In genomic region chr10:93281092-93281491, GRCm38 (mm10) we compare ENCODE assay signal across 14 mouse cellular contexts. TPM values are rescaled to one million over a fixed set of nuclear protein-coding genes. Genes with fewer than 3 reads are reported as not detected.
DNase-seq lines count a peak whose midpoint lies in the region; ATAC-seq and TF ChIP-seq lines count a peak whose summit lies in the region.
"Had no signal": no experiment of that assay in that cellular context is flagged by ENCODE, and none has a peak within 500 bp of the region (broad histone marks: within the 10 kb centered on the region; RNA-seq: fewer than 3 reads in every experiment).

No protein-coding gene starts in this region.

- H3K4me3 ChIP-seq in gastrocnemius, adult 2 months, result no peak overlapping the region
- no peak overlapping the region for H3K4me3 ChIP-seq in heart, embryonic 15.5 days
- no peak overlapping the region for H3K4me3 ChIP-seq in left cerebral cortex, adult 2 months
- no peak overlapping the region for H3K4me3 ChIP-seq in midbrain, embryonic 13.5 days (replicated peaks)
- H3K4me3 ChIP-seq: limb, embryonic 15.5 days; liver, embryonic 15.5 days; midbrain, embryonic 12.5 days; neural tube, embryonic 12.5 days had no signal

- no peak for DNase-seq in gastrocnemius, adult 2 months
- no peak for DNase-seq in gastrocnemius, adult 8-10 months (ENCODE audit: low spot score in 2 of 2)
- no peak for DNase-seq in heart, adult 11 months
- DNase-seq in left cerebral cortex, adult 2 months (ENCODE audit: extremely low spot score in 1 of 2, low spot score in 2 of 2), result no peak
- no peak for DNase-seq in left cerebral cortex, postnatal 10 days (ENCODE audit: extremely low spot score in 1 of 2, low spot score in 2 of 2)
- DNase-seq: embryo, embryonic 11 days; gastrocnemius, postnatal 25 days had no signal

- H3K27ac ChIP-seq in gastrocnemius, adult 2 months, result peak overlapping the region; percentile 77; the same call in 1 of the 2 replicates
- peak overlapping the region; percentile 79 for H3K27ac ChIP-seq in heart, embryonic 15.5 days
- H3K27ac ChIP-seq in left cerebral cortex, adult 2 months, result peak overlapping the region; percentile 90
- H3K27ac ChIP-seq in midbrain, embryonic 13.5 days, result no peak overlapping the region
- H3K27ac ChIP-seq: limb, embryonic 15.5 days; liver, embryonic 15.5 days; midbrain, embryonic 12.5 days; neural tube, embryonic 12.5 days; stomach, postnatal 0 days had no signal

- intact Hi-C loops in gastrocnemius, adult 2 months (cut with DNase I), result loop anchor here (10.0 kb wide), 1 partner anchor 206 kb away; no protein-coding TSS in a partner anchor
- intact Hi-C loops in left cerebral cortex, adult 2 months (cut with DNase I), result no loop called here
- intact Hi-C loops in left cerebral cortex, postnatal 10 days (cut with DNase I), result no loop called here

- H3K27me3 ChIP-seq in heart, embryonic 15.5 days, result no peaks in the 10 kb centered on the region
- H3K27me3 ChIP-seq in midbrain, embryonic 13.5 days, result no peaks in the 10 kb centered on the region
- H3K27me3 ChIP-seq: limb, embryonic 15.5 days; liver, embryonic 15.5 days; neural tube, embryonic 12.5 days had no signal

- H3K9ac ChIP-seq in heart, embryonic 15.5 days, result no peak overlapping the region
- H3K9ac ChIP-seq in midbrain, embryonic 13.5 days (replicated peaks), result no peak overlapping the region
- H3K9ac ChIP-seq: limb, embryonic 15.5 days; liver, embryonic 15.5 days; midbrain, embryonic 12.5 days; neural tube, embryonic 12.5 days had no signal

- no peaks in the 10 kb centered on the region for H3K9me3 ChIP-seq in heart, embryonic 15.5 days (replicated peaks)
- H3K9me3 ChIP-seq in midbrain, embryonic 13.5 days, result no peaks in the 10 kb centered on the region
- H3K9me3 ChIP-seq: limb, embryonic 15.5 days; liver, embryonic 15.5 days; midbrain, embryonic 12.5 days; neural tube, embryonic 12.5 days had no signal

- 0 out of 2 replicates have a peak, but pooled peaks cover 8% of the 10 kb centered on the region for H3K36me3 ChIP-seq in heart, embryonic 15.5 days
- H3K36me3 ChIP-seq in midbrain, embryonic 13.5 days, result no peaks in the 10 kb centered on the region
- H3K36me3 ChIP-seq: liver, embryonic 15.5 days; midbrain, embryonic 12.5 days; neural tube, embryonic 12.5 days had no signal

- peaks cover 57% of the 10 kb centered on the region for H3K4me1 ChIP-seq in heart, embryonic 15.5 days (replicated peaks)
- H3K4me1 ChIP-seq in midbrain, embryonic 13.5 days (replicated peaks), result peaks cover 28% of the 10 kb centered on the region

- WGBS in heart, embryonic 15.5 days, result 69% methylated on average over 7 of the region's 7 CpGs
- 71% methylated on average over 7 of the region's 7 CpGs for WGBS in midbrain, embryonic 13.5 days

- TF ChIP-seq CTCF in gastrocnemius, adult 2 months (IDR thresholded peaks at IDR 0.05), result no peak
- no peak for TF ChIP-seq CTCF in left cerebral cortex, adult 2 months (IDR thresholded peaks at IDR 0.05)

- H3K4me2 ChIP-seq in heart, embryonic 15.5 days, result peak overlapping the region; percentile 20; the same call in 1 of the 2 replicates
- no peak overlapping the region for H3K4me2 ChIP-seq in midbrain, embryonic 13.5 days (replicated peaks)
- H3K4me2 ChIP-seq: limb, embryonic 15.5 days; liver, embryonic 15.5 days; midbrain, embryonic 12.5 days; neural tube, embryonic 12.5 days had no signal

- ATAC-seq in heart, embryonic 15.5 days (replicated peaks; ENCODE audit: insufficient number of reproducible peaks, insufficient read depth, low FRiP score, low read depth), result no peak
- ATAC-seq in midbrain, embryonic 13.5 days, result no peak

RNA-seq across cellular contexts. Expression of gene Elk3, which starts 29.8 kb away (rescaled TPM):
- total RNA-seq in gastrocnemius, adult 2 months (2021), result 10 to 100 TPM; 11.7 to 14.2 TPM
- total RNA-seq in gastrocnemius, adult 8-10 months (2022), result 10 to 100 TPM in 1 of 4 experiments, 1 to 10 TPM in 3; 6.9 to 11.1 (median 8.1) TPM
- 31.7 and 33.5 TPM in 2 replicates for polyA plus RNA-seq in heart, embryonic 15.5 days (2015; fragmentation: Nextera tagmentation; extraction: Ambion mirVana)
- 10 to 100 TPM in 1 of 2 experiments, 1 to 10 TPM in 1; 8.6 to 11.9 TPM for total RNA-seq in left cerebral cortex, adult 2 months (2021)
- 10 to 100 TPM; 10.6 to 13.9 TPM for total RNA-seq in left cerebral cortex, postnatal 10 days (2021)
- polyA plus RNA-seq in midbrain, embryonic 13.5 days (2015; fragmentation: Nextera tagmentation; extraction: Ambion mirVana), result 7.7 and 8.5 TPM in 2 replicates
